ENCODE assay signal across 27 mouse cellular contexts in genomic region chr7:46403616-46404485, GRCm38 (mm10). TPM values are rescaled to one million over a fixed set of nuclear protein-coding genes. Genes with fewer than 3 reads are reported as not detected.
A peak's percentile ranks its signal among the peaks of the same experiment; 100 is the strongest.
DNase-seq lines count a peak whose midpoint lies in the region; ATAC-seq and TF ChIP-seq lines count a peak whose summit lies in the region.
"Had no signal": no experiment of that assay in that cellular context is flagged by ENCODE, and none has a peak within 500 bp of the region (broad histone marks: within the 10 kb centered on the region; RNA-seq: fewer than 3 reads in every experiment).

No protein-coding gene starts in this region.

- no peaks in the 10 kb centered on the region for H3K36me3 ChIP-seq in midbrain, embryonic 14.5 days (ENCODE audit: control insufficient read depth, insufficient read depth, low read length)
- H3K36me3 ChIP-seq: embryonic facial prominence, embryonic 15.5 days; forebrain, embryonic 10.5 days; hindbrain, embryonic 15.5 days; intestine, embryonic 15.5 days; midbrain, embryonic 15.5 days; neural tube, embryonic 15.5 days had no signal

- H3K4me1 ChIP-seq in midbrain, embryonic 14.5 days (ENCODE audit: control insufficient read depth, insufficient read depth, low read length) = peaks cover 32% of the 10 kb centered on the region
- H3K4me1 ChIP-seq: embryonic facial prominence, embryonic 15.5 days; forebrain, embryonic 10.5 days; intestine, embryonic 15.5 days had no signal

- intact Hi-C loops in gastrocnemius, adult 2 months (cut with DNase I) = no loop called here

- peak; percentile 89 for DNase-seq in gastrocnemius, adult 18-20 months (ENCODE audit: low spot score)
- DNase-seq in gastrocnemius, postnatal 4 days (ENCODE audit: low spot score in 2 of 2) = no peak
- DNase-seq in cerebellum, adult 8-10 months = peak; percentile 42
- peak; percentile 93 for DNase-seq in gastrocnemius, adult 2 months
- peak; percentile 95 for DNase-seq in skeletal muscle tissue, adult 2 months (ENCODE audit: low read depth, low spot score)
- DNase-seq in midbrain, embryonic 14.5 days = no peak
- DNase-seq in thymus, postnatal 36 days = no peak
- DNase-seq: adrenal gland, adult 2 months; forebrain, postnatal 0 days; heart, postnatal 4 days; left cerebral cortex, postnatal 4 days; liver; liver, postnatal 0 days; right cerebral cortex, postnatal 14 days; thymus, adult 2 months had no signal

- 78% methylated on average over 15 of the region's 15 CpGs for WGBS in midbrain, embryonic 14.5 days

- H3K9ac ChIP-seq in midbrain, embryonic 14.5 days (replicated peaks; ENCODE audit: low read length) = no peak overlapping the region
- H3K9ac ChIP-seq: embryonic facial prominence, embryonic 15.5 days; forebrain, postnatal 0 days; hindbrain, embryonic 15.5 days; intestine, embryonic 15.5 days; liver, postnatal 0 days; midbrain, embryonic 15.5 days; neural tube, embryonic 15.5 days had no signal

- peaks cover 3% of the 10 kb centered on the region; the same call in 1 of the 2 replicates for H3K27me3 ChIP-seq in midbrain, embryonic 14.5 days (ENCODE audit: control insufficient read depth, insufficient read depth, low read length)
- H3K27me3 ChIP-seq: hindbrain, embryonic 15.5 days; midbrain, embryonic 15.5 days had no signal

- TF ChIP-seq CTCF in gastrocnemius, adult 2 months (IDR thresholded peaks at IDR 0.05) = no peak

- no peak for ATAC-seq in midbrain, embryonic 14.5 days (ENCODE audit: low FRiP score, low TSS enrichment)
- ATAC-seq: forebrain, postnatal 0 days; intestine, embryonic 15.5 days; liver, postnatal 0 days; midbrain, embryonic 15.5 days had no signal

- H3K4me2 ChIP-seq in midbrain, embryonic 14.5 days (ENCODE audit: low read length) = no peak overlapping the region
- H3K4me2 ChIP-seq: embryonic facial prominence, embryonic 15.5 days; hindbrain, embryonic 15.5 days; intestine, embryonic 15.5 days; midbrain, embryonic 15.5 days; neural tube, embryonic 15.5 days had no signal

- peak overlapping the region; percentile 15; the same call in 1 of the 2 replicates for H3K4me3 ChIP-seq in gastrocnemius, adult 2 months
- no peak overlapping the region for H3K4me3 ChIP-seq in midbrain, embryonic 14.5 days (replicated peaks; ENCODE audit: low read depth, low read length)
- H3K4me3 ChIP-seq: embryonic facial prominence, embryonic 15.5 days; forebrain, embryonic 10.5 days; hindbrain, embryonic 15.5 days; intestine, embryonic 15.5 days; megakaryocyte, embryonic 14.5 days; midbrain, embryonic 15.5 days; neural tube, embryonic 15.5 days had no signal

- H3K27ac ChIP-seq in gastrocnemius, adult 2 months = peak overlapping the region; percentile 96
- H3K27ac ChIP-seq in midbrain, embryonic 14.5 days (replicated peaks; ENCODE audit: low read depth, low read length) = no peak overlapping the region
- H3K27ac ChIP-seq: embryonic facial prominence, embryonic 15.5 days; forebrain, embryonic 10.5 days; hindbrain, embryonic 15.5 days; intestine, embryonic 15.5 days; midbrain, embryonic 15.5 days; neural tube, embryonic 15.5 days had no signal

- no peaks in the 10 kb centered on the region for H3K9me3 ChIP-seq in midbrain, embryonic 14.5 days (ENCODE audit: control insufficient read depth, low read length)
- H3K9me3 ChIP-seq: embryonic facial prominence, embryonic 15.5 days; forebrain, embryonic 10.5 days; hindbrain, embryonic 15.5 days; intestine, embryonic 15.5 days; megakaryocyte, embryonic 14.5 days; midbrain, embryonic 15.5 days; neural tube, embryonic 15.5 days had no signal

RNA-seq across cellular contexts. Expression of gene Kcnc1, which starts 7.6 kb away (rescaled TPM):
- total RNA-seq in gastrocnemius, adult 18-20 months (2021) = 10 to 100 TPM; 59.0 to 67.2 TPM
- 10 to 100 TPM; 15.8 to 20.2 TPM for total RNA-seq in gastrocnemius, postnatal 4 days (2021)
- total RNA-seq in gastrocnemius, adult 2 months (2021) = 10 to 100 TPM; 38.9 to 66.6 TPM
- polyA plus RNA-seq in midbrain, embryonic 14.5 days (2014; fragmentation: Nextera tagmentation; extraction: Ambion mirVana) = 13.9 and 15.4 TPM in 2 replicates
- total RNA-seq: granulocyte monocyte progenitor cell, adult 5-6 weeks had no signal
- polyA plus RNA-seq: heart, embryonic 14.5 days; kidney, embryonic 16.5 days; liver, postnatal 0 days had no signal

RNA-seq across cellular contexts. Expression of gene Myod1, which starts 27.6 kb away (rescaled TPM):
- 10 to 100 TPM; 14.9 to 15.5 TPM for total RNA-seq in gastrocnemius, adult 18-20 months (2021)
- 10 to 100 TPM; 63.8 to 76.5 TPM for total RNA-seq in gastrocnemius, postnatal 4 days (2021)
- 10 to 100 TPM; 17.3 to 21.3 TPM for total RNA-seq in gastrocnemius, adult 2 months (2021)
- not detected in 2 replicates for polyA plus RNA-seq in midbrain, embryonic 14.5 days (2014; fragmentation: Nextera tagmentation; extraction: Ambion mirVana)
- total RNA-seq: adrenal gland, adult 2 months; forebrain, postnatal 0 days; granulocyte monocyte progenitor cell, adult 5-6 weeks; heart, postnatal 4 days; layer of hippocampus, postnatal 36 days; left cerebral cortex, postnatal 4 days had no signal
- polyA plus RNA-seq: adrenal gland, adult 2 months; forebrain, embryonic 10.5 days; forebrain, postnatal 0 days; heart, embryonic 14.5 days; large intestine, adult 2 months; liver, postnatal 0 days had no signal

Comparison
In these comparisons a context has a peak if more than half of its experiments do, and no peak if none do; other contexts are left out.
1. DNase-seq: peak in gastrocnemius, adult 18-20 months (single experiment), cerebellum, adult 8-10 months (single experiment), gastrocnemius, adult 2 months (single experiment) and skeletal muscle tissue, adult 2 months (single experiment); none in gastrocnemius, postnatal 4 days (0 of 2), midbrain, embryonic 14.5 days (single experiment) and thymus, postnatal 36 days (0 of 2).